Mouse (Mus musculus) retina, postnatal 7 days (tissue): Measurements from ENCODE around the gene Zfp976.
"Not testable (repeated sequence)": the region's sequence is repeated elsewhere in the genome, so short reads cannot be mapped to it uniquely, and the experiment has no call there.

Experiments
- DNase-seq: peaks from one replicate; pipeline ENCODE4 v3.0.0-alpha.2; 2012; ENCODE audit warnings: low read depth, low spot score

Zfp976 gene

GRCm38 (mm10) chr7:42642152-42643115, at the start of gene Zfp976:
Zfp976 (minus strand) TSS chr7:42642588.
- DNase-seq: peak; percentile 24

GRCm38 (mm10) chr7:42680081-42680480, 37.7 kb upstream of the Zfp976 start:
- DNase-seq: not testable (repeated sequence)

- not testable (repeated sequence) for DNase-seq
Observed at GRCm38 (mm10) chr7:42679646-42680045, 37.3 kb upstream of the Zfp976 start.

- DNase-seq: not testable (repeated sequence)
Observed at GRCm38 (mm10) chr7:42660140-42660539, 17.8 kb upstream of the Zfp976 start.

GRCm38 (mm10) chr7:42655211-42655610, 12.8 kb upstream of the Zfp976 start:
- DNase-seq: not testable (repeated sequence)

GRCm38 (mm10) chr7:42643120-42643620, 782 bp upstream of the Zfp976 start:
- DNase-seq: not testable (repeated sequence)

- DNase-seq: not testable (repeated sequence)
Observed at GRCm38 (mm10) chr7:42631031-42631430, 11.4 kb downstream of the Zfp976 start.

- DNase-seq: not testable (repeated sequence)
Observed at GRCm38 (mm10) chr7:42595666-42596065, 46.7 kb downstream of the Zfp976 start.

GRCm38 (mm10) chr7:42592413-42592812, 50.0 kb downstream of the Zfp976 start, which contains the start of gene Zfp977:
Zfp977 (minus strand) TSS chr7:42592547.
- not testable (repeated sequence) for DNase-seq

GRCm38 (mm10) chr7:42591311-42591710, 51.1 kb downstream of the Zfp976 start:
- not testable (repeated sequence) for DNase-seq

- no peak for DNase-seq
Observed at GRCm38 (mm10) chr7:42578488-42578887, 63.9 kb downstream of the Zfp976 start, which contains the start of gene Gm21028. Gm21028 (minus strand) TSS chr7:42578588.
